Mouse (Mus musculus): Measurements from ENCODE around the gene Rhox11.
"Not testable (repeated sequence)": the region's sequence is repeated elsewhere in the genome, so short reads cannot be mapped to it uniquely, and the experiment has no call there.

Gene Rhox11

DNA sequence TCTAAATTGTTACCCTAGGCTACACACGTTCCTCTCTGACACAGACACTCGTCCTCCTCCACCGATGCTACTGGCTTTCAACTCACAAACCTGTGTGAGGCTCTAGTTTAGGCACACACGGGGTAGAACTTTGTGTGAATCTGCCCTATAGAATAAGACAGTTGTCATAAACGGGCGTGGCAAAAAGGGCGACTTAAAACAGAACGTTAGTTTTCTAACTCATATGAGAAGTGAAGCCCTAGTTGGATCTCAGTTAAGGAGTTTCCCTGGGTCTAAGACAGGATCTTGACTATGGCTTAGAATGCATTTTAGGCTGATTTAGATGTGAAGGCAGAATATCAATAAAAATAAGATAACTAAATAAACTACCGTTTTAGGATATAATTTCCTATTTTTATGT, at the start of gene Rhox11:
Rhox11 (minus strand) TSS at position 101 of the 400 bp plus-strand sequence.
- no peak for DNase-seq (ENCODE audit: low read depth, low spot score)

DNA sequence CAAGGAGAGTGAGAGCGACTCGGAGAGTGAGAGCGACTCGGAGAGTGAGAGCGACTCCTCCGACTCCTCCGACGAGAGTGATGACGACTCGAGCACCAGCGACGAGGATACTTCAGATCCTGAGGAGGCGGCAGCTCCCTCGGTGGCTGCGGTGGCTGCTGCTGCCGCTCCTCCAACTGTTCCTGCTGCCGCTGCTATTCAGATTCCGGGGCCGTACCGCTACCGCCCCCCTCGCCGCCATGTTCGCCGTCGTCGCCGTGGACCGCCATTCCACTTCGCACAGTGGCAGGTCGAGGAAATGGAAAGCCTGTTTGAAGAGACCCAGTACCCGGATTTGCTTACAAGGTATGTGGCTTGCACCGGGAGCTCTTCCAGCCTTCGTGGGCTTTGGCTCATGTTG, 36.5 kb upstream of the Rhox11 start:
- DNase-seq (ENCODE audit: low read depth, low spot score), result no peak

DNA sequence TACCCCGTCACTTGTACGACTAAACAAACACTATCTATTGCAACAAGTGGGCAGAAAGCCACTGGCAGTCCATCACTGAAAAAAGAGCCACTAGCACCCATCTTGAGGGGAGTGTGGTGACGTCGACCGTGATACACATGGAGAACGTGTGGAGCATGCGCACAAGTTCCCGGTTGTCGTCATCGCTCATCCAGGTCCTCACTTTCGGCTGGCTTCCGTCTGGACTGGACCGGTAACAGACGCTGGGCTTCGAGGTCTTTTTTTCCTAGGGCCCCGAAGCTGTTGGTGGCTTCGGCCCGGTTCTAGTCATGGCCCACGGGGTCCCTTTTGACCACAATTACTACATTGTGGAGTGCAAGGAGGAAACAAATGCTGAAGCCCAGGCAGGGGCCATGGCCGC, 36.0 kb upstream of the Rhox11 start, which contains the start of gene Rhox13:
Rhox13 (plus strand) TSS at position 238 of the 400 bp plus-strand sequence.
- DNase-seq (ENCODE audit: low read depth, low spot score), result no peak

DNA sequence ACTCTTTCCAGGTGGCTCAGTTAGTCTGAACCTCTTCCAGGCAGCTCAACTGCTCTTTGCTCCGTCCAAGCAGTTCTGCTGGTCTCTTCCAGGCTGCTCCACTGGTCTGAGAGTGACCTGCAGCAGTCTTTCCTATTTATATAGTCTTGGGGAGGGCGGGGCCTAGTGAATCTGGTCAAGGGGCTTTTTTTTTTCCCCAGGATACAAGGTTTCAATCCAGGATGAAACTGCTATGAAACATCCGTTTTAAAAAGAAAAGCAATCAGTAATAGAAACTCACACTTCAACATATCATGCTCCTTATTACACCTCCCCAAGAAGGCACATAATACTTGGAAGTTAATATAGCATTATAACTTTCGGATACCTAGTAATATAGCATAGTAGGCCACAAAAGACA, 25.9 kb upstream of the Rhox11 start, which contains the start of gene Rhox12:
Rhox12 (minus strand) TSS at position 101 of the 400 bp plus-strand sequence.
- DNase-seq (ENCODE audit: low read depth, low spot score), result no peak

DNA sequence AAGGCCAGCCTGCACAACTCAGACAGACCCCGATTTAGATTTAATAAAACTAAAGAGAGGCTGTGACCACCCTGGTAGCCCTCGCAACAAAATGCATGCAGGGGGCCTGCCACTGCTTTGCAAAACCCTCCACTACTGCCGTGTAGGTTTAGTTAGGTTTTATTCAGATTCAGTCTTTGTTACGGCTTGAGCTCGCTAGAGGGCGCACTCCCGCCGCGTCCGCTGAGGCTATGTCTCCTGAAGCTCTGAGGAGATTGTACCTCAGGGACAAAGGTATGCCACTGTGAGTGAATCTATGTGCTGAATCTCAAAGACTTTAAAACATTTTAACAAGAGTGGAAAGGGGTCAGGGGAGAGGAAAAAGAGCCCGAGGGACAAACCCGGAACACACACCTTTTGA, 715 bp downstream of the Rhox11 start:
- DNase-seq (ENCODE audit: low read depth, low spot score), result peak; percentile 35

DNA sequence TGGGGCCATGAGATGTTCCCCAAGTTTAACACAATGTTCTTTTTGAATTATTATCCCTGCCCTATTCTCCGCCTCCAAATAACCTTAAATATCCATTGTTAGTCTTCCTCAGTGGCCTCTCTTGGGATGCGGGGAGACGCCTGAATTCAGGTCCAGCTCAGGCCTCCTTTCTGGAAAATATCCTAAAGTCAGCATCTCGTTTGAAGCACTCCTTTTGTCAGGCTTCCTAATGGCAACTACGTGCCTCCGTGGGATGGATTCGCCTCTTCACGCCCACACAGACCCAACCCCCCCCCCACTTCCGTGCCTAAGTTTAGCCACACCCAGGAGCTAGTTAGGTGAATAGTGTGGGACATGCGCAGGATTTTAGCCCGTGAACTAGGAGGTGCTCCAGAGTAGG, 18.8 kb downstream of the Rhox11 start, which contains the start of gene Rhox10:
Rhox10 (plus strand) TSS at position 301 of the 400 bp plus-strand sequence.
- no peak for DNase-seq (ENCODE audit: low read depth, low spot score)

DNA sequence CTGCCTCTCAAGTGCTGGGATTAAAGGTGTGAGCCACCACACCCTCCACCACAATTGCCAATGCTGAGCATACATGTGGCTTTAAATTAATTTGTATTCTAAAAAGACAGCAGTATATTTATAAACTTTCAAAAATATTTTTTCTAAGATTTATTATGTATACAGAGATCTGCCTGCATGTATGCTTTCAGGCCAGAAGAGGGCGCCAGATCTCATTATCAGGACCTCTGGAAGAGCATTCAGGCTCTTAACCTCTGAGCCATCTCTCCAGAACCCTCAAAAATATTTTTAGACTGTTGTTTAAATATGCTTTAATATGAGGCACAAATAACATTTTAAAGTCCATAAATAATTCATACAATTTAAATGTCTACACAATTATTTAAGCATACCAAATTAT, 23.4 kb downstream of the Rhox11 start:
- DNase-seq (ENCODE audit: low read depth, low spot score), result peak; percentile 36

DNA sequence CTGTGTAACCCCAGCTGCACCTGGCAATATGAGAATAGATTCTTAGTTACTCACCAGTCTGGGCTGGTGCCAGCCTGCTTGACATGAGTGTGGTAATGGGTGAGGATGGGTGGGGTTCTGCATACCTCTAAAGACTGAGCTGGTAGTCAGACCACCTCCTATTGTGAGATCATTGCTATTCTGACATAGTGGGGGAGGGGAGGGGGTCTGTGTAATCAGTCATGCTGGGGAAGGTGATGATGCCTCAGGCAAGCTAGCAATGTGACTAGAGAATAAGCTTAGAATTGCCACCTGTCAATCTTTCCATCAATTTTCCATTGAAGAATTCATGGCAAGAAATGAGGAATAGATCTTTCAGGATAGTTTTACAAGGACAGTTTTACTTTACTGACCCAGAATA, 41.9 kb downstream of the Rhox11 start, which contains the start of gene Btg1-ps2:
Btg1-ps2 (minus strand) TSS at position 101 of the 400 bp plus-strand sequence.
- not testable (repeated sequence) for DNase-seq (ENCODE audit: low read depth, low spot score)

DNA sequence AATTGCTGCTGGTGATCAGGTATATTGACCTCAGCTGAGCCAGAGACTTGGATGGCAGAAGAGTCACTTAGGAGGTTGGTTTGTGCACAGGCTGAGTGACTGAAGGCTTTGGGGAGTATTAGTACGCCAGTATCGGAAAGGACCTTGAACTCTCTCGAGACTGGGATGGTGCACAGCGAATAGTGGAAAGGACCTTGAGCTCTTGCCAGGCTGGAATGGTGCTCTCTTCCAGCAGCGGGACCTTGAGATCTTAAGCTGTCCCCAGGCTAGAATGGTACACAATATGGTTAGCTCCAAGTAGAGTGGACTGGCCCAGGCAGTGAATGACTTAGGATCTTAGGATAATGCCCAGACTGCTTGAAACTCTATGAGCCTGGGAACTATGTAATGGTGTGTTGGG, 45.3 kb downstream of the Rhox11 start:
- DNase-seq (ENCODE audit: low read depth, low spot score), result no peak

DNA sequence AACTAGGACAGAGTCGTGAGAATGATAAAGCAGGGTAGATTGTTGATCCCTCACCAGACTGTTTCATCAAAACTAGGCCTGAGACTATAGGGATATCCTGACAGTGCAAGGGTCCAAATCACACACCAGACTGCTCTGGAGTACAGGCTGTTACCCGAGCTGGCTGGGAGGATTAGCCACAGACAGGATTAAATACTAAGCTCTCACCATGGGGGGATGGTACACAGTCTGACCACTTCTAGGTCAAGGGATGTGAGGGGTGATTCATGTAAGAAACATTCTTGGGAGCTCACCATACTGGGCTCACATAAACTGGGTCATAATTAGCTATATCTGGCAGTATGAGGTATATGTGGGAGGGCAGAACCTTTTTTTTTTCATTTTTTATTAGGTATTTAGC, 51.1 kb downstream of the Rhox11 start:
- no peak for DNase-seq (ENCODE audit: low read depth, low spot score)
